Mouse (Mus musculus): ENCODE measurements at regions not wholly inside any gene's neighbourhood (a gene's known extent, or its start where the extent isn't known, plus 50 kb on each side); places are given as distances from the start of the nearest gene placed in this dataset.

- H3K36me3 ChIP-seq (replicated peaks; ENCODE audit: control insufficient read depth, insufficient read depth, low read depth) = no peaks in the 10 kb centered on the region
- no peaks in the 10 kb centered on the region for H3K9me3 ChIP-seq (ENCODE audit: control insufficient read depth, low read length)
- no peak for DNase-seq (ENCODE audit: low read depth in 3 of 3, low spot score in 3 of 3)
- no peaks in the 10 kb centered on the region for H3K27me3 ChIP-seq (ENCODE audit: control insufficient read depth, insufficient read depth, low read length)
- no peak overlapping the region for H3K4me3 ChIP-seq (ENCODE audit: insufficient read depth in 1 of 2, low read depth in 2 of 2, low read length in 2 of 2)
- H3K9ac ChIP-seq (replicated peaks) = no peak overlapping the region
- no peak for ATAC-seq (ENCODE audit: insufficient read depth)
- TF ChIP-seq CTCF (IDR thresholded peaks at IDR 0.05; ENCODE audit: low read depth) (no peak), EP300 (IDR thresholded peaks at IDR 0.05; ENCODE audit: low read depth) (no peak)
- H3K27ac ChIP-seq = no peak overlapping the region
- H3K4me1 ChIP-seq (replicated peaks; ENCODE audit: control insufficient read depth in 2 of 2, insufficient read depth in 2 of 2, low read length in 1 of 2) = no peaks in the 10 kb centered on the region; a peak in 2 of 4 replicates
- H3K4me2 ChIP-seq (ENCODE audit: low read depth) = no peak overlapping the region
- WGBS (ENCODE audit: insufficient replicate concordance) = 68% methylated on average over 5 of the region's 5 CpGs
Observed at GRCm38 (mm10) chr9:47426712-47427111, 103.3 kb upstream of the Cadm1 start.

- no peak overlapping the region for H3K9ac ChIP-seq (replicated peaks)
- 22% methylated on average over 8 of the region's 8 CpGs for WGBS (ENCODE audit: insufficient replicate concordance)
- TF ChIP-seq EP300 (IDR thresholded peaks at IDR 0.05; ENCODE audit: low read depth) = no peak
- no peak for TF ChIP-seq CTCF (IDR thresholded peaks at IDR 0.05; ENCODE audit: low read depth)
- DNase-seq (ENCODE audit: low read depth in 3 of 3, low spot score in 3 of 3) = no peak
- H3K27me3 ChIP-seq (ENCODE audit: control insufficient read depth, insufficient read depth, low read length) = no peaks in the 10 kb centered on the region
- no peak overlapping the region for H3K27ac ChIP-seq
- H3K4me3 ChIP-seq (ENCODE audit: insufficient read depth in 1 of 2, low read depth in 2 of 2, low read length in 2 of 2) = no peak overlapping the region
- H3K36me3 ChIP-seq (replicated peaks; ENCODE audit: control insufficient read depth, insufficient read depth, low read depth) = no peaks in the 10 kb centered on the region
- no peak overlapping the region for H3K4me2 ChIP-seq (ENCODE audit: low read depth)
- no peaks in the 10 kb centered on the region for H3K9me3 ChIP-seq (ENCODE audit: control insufficient read depth, low read length)
- H3K4me1 ChIP-seq (replicated peaks; ENCODE audit: control insufficient read depth in 2 of 2, insufficient read depth in 2 of 2, low read length in 1 of 2) = peaks cover 0 to 5% of the 10 kb centered on the region in 2 experiments; a peak in 2 of 4 replicates
- ATAC-seq (ENCODE audit: insufficient read depth) = no peak
Observed at GRCm38 (mm10) chr9:47428710-47429341, 101.1 kb upstream of the Cadm1 start.

GRCm38 (mm10) chr9:47429691-47430090 is 100.3 kb upstream of the Cadm1 start:
- WGBS (ENCODE audit: insufficient replicate concordance) = no CpG with 5 or more reads among the region's 1 CpGs
- Histone ChIP-seq H3K27me3 (ENCODE audit: control insufficient read depth, insufficient read depth, low read length) (no peaks in the 10 kb centered on the region), H3K4me1 (replicated peaks; ENCODE audit: control insufficient read depth in 2 of 2, insufficient read depth in 2 of 2, low read length in 1 of 2) (peaks cover 0 to 5% of the 10 kb centered on the region in 2 experiments; a peak in 2 of 4 replicates), H3K27ac (no peak overlapping the region), H3K9ac (replicated peaks) (no peak overlapping the region), H3K4me2 (ENCODE audit: low read depth) (no peak overlapping the region), H3K36me3 (replicated peaks; ENCODE audit: control insufficient read depth, insufficient read depth, low read depth) (no peaks in the 10 kb centered on the region), H3K9me3 (ENCODE audit: control insufficient read depth, low read length) (no peaks in the 10 kb centered on the region), H3K4me3 (ENCODE audit: insufficient read depth in 1 of 2, low read depth in 2 of 2, low read length in 2 of 2) (no peak overlapping the region)
- ATAC-seq (ENCODE audit: insufficient read depth) (no peak), DNase-seq (ENCODE audit: low read depth in 3 of 3, low spot score in 3 of 3) (no peak)
- no peak for TF ChIP-seq EP300 (IDR thresholded peaks at IDR 0.05; ENCODE audit: low read depth)
- no peak for TF ChIP-seq CTCF (IDR thresholded peaks at IDR 0.05; ENCODE audit: low read depth)

- H3K27me3 ChIP-seq (ENCODE audit: control insufficient read depth, insufficient read depth, low read length) = no peaks in the 10 kb centered on the region
- H3K9ac ChIP-seq (replicated peaks) = no peak overlapping the region
- DNase-seq (ENCODE audit: low read depth in 3 of 3, low spot score in 3 of 3) (peak in 1 of 3 experiments; percentile 6), ATAC-seq (ENCODE audit: insufficient read depth) (no peak)
- H3K4me1 ChIP-seq (replicated peaks; ENCODE audit: control insufficient read depth in 2 of 2, insufficient read depth in 2 of 2, low read length in 1 of 2) = peaks cover 0 to 8% of the 10 kb centered on the region in 2 experiments; a peak in 2 of 4 replicates
- H3K4me3 ChIP-seq (ENCODE audit: insufficient read depth in 1 of 2, low read depth in 2 of 2, low read length in 2 of 2) = no peak overlapping the region
- no peaks in the 10 kb centered on the region for H3K9me3 ChIP-seq (ENCODE audit: control insufficient read depth, low read length)
- 56% methylated on average over 4 of the region's 4 CpGs for WGBS (ENCODE audit: insufficient replicate concordance)
- no peak overlapping the region for H3K27ac ChIP-seq
- no peak for TF ChIP-seq CTCF (IDR thresholded peaks at IDR 0.05; ENCODE audit: low read depth)
- H3K36me3 ChIP-seq (replicated peaks; ENCODE audit: control insufficient read depth, insufficient read depth, low read depth) = no peaks in the 10 kb centered on the region
- no peak overlapping the region for H3K4me2 ChIP-seq (ENCODE audit: low read depth)
Observed at GRCm38 (mm10) chr9:47432715-47433114, 97.3 kb upstream of the Cadm1 start.

GRCm38 (mm10) chr9:47433185-47433584 is 96.8 kb upstream of the Cadm1 start:
- H3K27ac ChIP-seq = no peak overlapping the region

More at GRCm38 (mm10) chr9:47433185-47433584, 96.8 kb upstream of the Cadm1 start:
- WGBS (ENCODE audit: insufficient replicate concordance) = 39% methylated on average over 2 of the region's 2 CpGs
- TF ChIP-seq EP300 (IDR thresholded peaks at IDR 0.05; ENCODE audit: low read depth) (no peak), CTCF (IDR thresholded peaks at IDR 0.05; ENCODE audit: low read depth) (no peak)
- Histone ChIP-seq H3K27me3 (ENCODE audit: control insufficient read depth, insufficient read depth, low read length) (no peaks in the 10 kb centered on the region), H3K4me3 (ENCODE audit: insufficient read depth in 1 of 2, low read depth in 2 of 2, low read length in 2 of 2) (no peak overlapping the region), H3K4me2 (ENCODE audit: low read depth) (no peak overlapping the region), H3K36me3 (replicated peaks; ENCODE audit: control insufficient read depth, insufficient read depth, low read depth) (no peaks in the 10 kb centered on the region), H3K9me3 (ENCODE audit: control insufficient read depth, low read length) (no peaks in the 10 kb centered on the region), H3K4me1 (replicated peaks; ENCODE audit: control insufficient read depth in 2 of 2, insufficient read depth in 2 of 2, low read length in 1 of 2) (peaks cover 0 to 8% of the 10 kb centered on the region in 2 experiments; a peak in 2 of 4 replicates), H3K9ac (replicated peaks) (no peak overlapping the region)
- no peak for ATAC-seq (ENCODE audit: insufficient read depth)
- DNase-seq (ENCODE audit: low read depth in 3 of 3, low spot score in 3 of 3) = no peak
